In the genomic region with DNA sequence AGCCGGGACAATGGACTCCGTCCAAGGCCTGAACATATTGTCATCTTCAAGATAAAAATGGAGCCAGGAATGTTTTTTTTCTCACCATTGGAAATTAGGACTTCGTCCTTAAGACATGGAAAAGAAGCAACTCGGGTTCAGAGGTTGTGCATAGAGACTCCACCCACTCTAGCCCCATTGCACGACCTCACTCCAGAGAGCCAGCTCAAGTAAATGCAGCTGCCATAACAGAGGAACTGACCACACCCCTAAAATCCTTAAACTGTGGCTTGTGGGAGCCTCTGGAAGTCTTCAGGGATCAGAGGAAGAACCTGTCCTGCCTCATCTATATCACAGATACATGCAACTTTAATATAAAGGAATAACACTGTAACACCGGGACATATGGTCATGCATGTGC, we compare ENCODE assay signal across 22 mouse cellular contexts.
"Had no signal": no experiment of that assay in that cellular context is flagged by ENCODE, and none has a peak within 500 bp of the region (broad histone marks: within the 10 kb centered on the region; RNA-seq: fewer than 3 reads in every experiment).

No protein-coding gene starts in this region.

- DNase-seq: kidney, postnatal 10 days; kidney, postnatal 4 days; layer of hippocampus, adult 9-11 months; liver; lung, adult 18-20 months; lung, postnatal 10 days; lung, postnatal 36 days; retina, postnatal 1 day; right cerebral cortex, postnatal 25 days; spleen, adult 18-20 months; thymus, postnatal 25 days had no signal

- H3K27me3 ChIP-seq: kidney, embryonic 15.5 days; limb, embryonic 13.5 days; liver, embryonic 12.5 days; liver, embryonic 15.5 days; lung, embryonic 15.5 days; megakaryocyte, embryonic 14.5 days; midbrain, embryonic 12.5 days; midbrain, embryonic 15.5 days; neural tube, embryonic 13.5 days; stomach, embryonic 15.5 days had no signal

- H3K4me1 ChIP-seq: kidney, embryonic 15.5 days; limb, embryonic 10.5 days; limb, embryonic 13.5 days; liver, embryonic 12.5 days; liver, embryonic 15.5 days; lung, embryonic 15.5 days; midbrain, embryonic 12.5 days; midbrain, embryonic 15.5 days; neural tube, embryonic 13.5 days; stomach, embryonic 15.5 days had no signal

- H3K36me3 ChIP-seq: limb, embryonic 10.5 days; liver, embryonic 12.5 days; liver, embryonic 15.5 days; lung, embryonic 15.5 days; midbrain, embryonic 12.5 days; midbrain, embryonic 15.5 days; neural tube, embryonic 13.5 days; stomach, embryonic 15.5 days had no signal

- H3K4me3 ChIP-seq: kidney, embryonic 15.5 days; limb, embryonic 10.5 days; limb, embryonic 13.5 days; liver, embryonic 12.5 days; liver, embryonic 15.5 days; lung, embryonic 15.5 days; megakaryocyte, embryonic 14.5 days; midbrain, embryonic 12.5 days; midbrain, embryonic 15.5 days; neural tube, embryonic 13.5 days; stomach, embryonic 15.5 days had no signal

- H3K27ac ChIP-seq: kidney, embryonic 15.5 days; limb, embryonic 10.5 days; limb, embryonic 13.5 days; liver, embryonic 12.5 days; liver, embryonic 15.5 days; lung, embryonic 15.5 days; midbrain, embryonic 12.5 days; midbrain, embryonic 15.5 days; neural tube, embryonic 13.5 days; stomach, embryonic 15.5 days had no signal

- H3K9me3 ChIP-seq: kidney, embryonic 15.5 days; limb, embryonic 10.5 days; limb, embryonic 13.5 days; liver, embryonic 12.5 days; liver, embryonic 15.5 days; lung, embryonic 15.5 days; midbrain, embryonic 12.5 days; midbrain, embryonic 15.5 days; neural tube, embryonic 13.5 days; stomach, embryonic 15.5 days had no signal
